Mouse (Mus musculus): ENCODE results near the gene Gm20479. TPM values are rescaled to one million over a fixed set of nuclear protein-coding genes. Genes with fewer than 3 reads are reported as not detected.

Gene Gm20479
- total and polyA plus RNA-seq, 3 experiments = 1.2 to 2.2 (median 1.9) TPM

DNA sequence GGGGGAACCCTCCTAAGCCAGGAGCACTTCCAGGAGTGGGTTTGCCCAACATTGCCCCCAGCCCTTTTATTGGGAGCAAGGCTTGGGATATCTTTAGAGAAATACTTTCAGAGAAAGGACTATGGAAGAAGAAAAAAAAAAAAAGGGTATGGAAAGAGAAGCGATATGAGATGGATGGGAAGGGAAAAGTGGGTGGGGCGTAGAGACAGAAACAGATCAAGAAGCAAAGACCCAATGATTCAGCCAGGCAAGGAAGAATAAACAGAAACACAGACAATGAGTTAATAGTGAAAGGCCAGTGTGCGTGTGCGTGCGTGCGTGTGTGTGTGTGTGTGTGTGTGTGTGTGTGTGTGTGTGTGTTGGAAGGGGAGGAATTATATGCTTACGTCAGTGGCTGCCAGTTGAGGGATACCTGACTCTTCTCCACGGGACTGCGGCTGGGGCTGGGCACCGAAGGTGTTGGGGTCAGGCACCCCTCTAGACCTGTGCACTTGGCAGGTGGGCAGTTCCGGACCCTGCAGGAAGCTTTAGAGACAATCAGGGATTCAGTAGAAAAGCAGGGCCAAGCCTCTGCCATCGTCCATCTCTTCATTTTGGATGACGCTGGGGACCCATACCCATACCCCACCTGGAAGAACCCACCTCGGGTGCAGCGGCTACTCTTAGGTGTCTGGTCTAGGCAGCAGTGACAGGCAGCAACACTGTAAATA is 22.1 kb downstream of the Gm20479 start:
- TF ChIP-seq EP300 (IDR thresholded peaks at IDR 0.05; ENCODE audit: low read length) = no peak
- TF ChIP-seq MEF2A (IDR thresholded peaks at IDR 0.05; ENCODE audit: borderline replicate concordance, low read depth, low read length) = no peak
- no peak for TF ChIP-seq MAX (IDR thresholded peaks at IDR 0.05; ENCODE audit: low read length)
- no peak for TF ChIP-seq CHD2 (IDR thresholded peaks at IDR 0.05; ENCODE audit: low read length)
- no peak for TF ChIP-seq ZKSCAN1 (IDR thresholded peaks at IDR 0.05; ENCODE audit: borderline replicate concordance, low read depth, low read length)
- TF ChIP-seq PAX5 (IDR thresholded peaks at IDR 0.05; ENCODE audit: low read length) = no peak
- no peak for TF ChIP-seq MYC (IDR thresholded peaks at IDR 0.05; ENCODE audit: low read depth, low read length)
- TF ChIP-seq JUND (conservative IDR thresholded peaks at IDR 0.05; ENCODE audit: low read depth, low read length) = no peak
- TF ChIP-seq RAD21 (IDR thresholded peaks at IDR 0.05; ENCODE audit: low read depth, low read length) = no peak
- TF ChIP-seq USF2 (conservative IDR thresholded peaks at IDR 0.05; ENCODE audit: low read depth, low read length) = no peak
- no peak for TF ChIP-seq ELF1 (IDR thresholded peaks at IDR 0.05; ENCODE audit: low read depth, low read length)
- TF ChIP-seq IRF4 (IDR thresholded peaks at IDR 0.05; ENCODE audit: low read depth, low read length) = no peak
- TF ChIP-seq BHLHE40 (IDR thresholded peaks at IDR 0.05; ENCODE audit: low read depth, low read length) = no peak
- TF ChIP-seq CTCF (conservative IDR thresholded peaks at IDR 0.05 in 1 of 2, IDR thresholded peaks at IDR 0.05 in 1 of 2; ENCODE audit: low read depth in 2 of 2, low read length in 2 of 2) = no peak
- no peak for TF ChIP-seq POLR2A (IDR thresholded peaks at IDR 0.05; ENCODE audit: low read depth, low read length)
- dilution Hi-C loops (cut with MboI; ENCODE audit: extremely low pct_ligation_motif_present, extremely low pct_unique_long_range_greater_than_20kb, low sequenced_read_pairs) = no loop called here
- Histone ChIP-seq H3K36me3 (replicated peaks in 1 of 2; ENCODE audit: control insufficient read depth in 1 of 2, insufficient read depth in 1 of 2, low read length in 1 of 2) (no peaks in the 10 kb centered on the region), H3K4me1 (ENCODE audit: control insufficient read depth in 1 of 2, insufficient read depth in 2 of 2) (peaks cover 0 to 37% of the 10 kb centered on the region in 2 experiments; a peak in 2 of 4 replicates), H3K9me3 (replicated peaks; ENCODE audit: low read length) (no peaks in the 10 kb centered on the region), H3K4me2 (ENCODE audit: insufficient read depth, low read depth, poor library complexity, severe bottlenecking) (no peak overlapping the region), H3K79me2 (replicated peaks; ENCODE audit: control insufficient read depth, extremely low read depth, insufficient read depth, poor library complexity, severe bottlenecking) (no peaks in the 10 kb centered on the region), H3K27me3 (replicated peaks) (peaks cover 47% of the 10 kb centered on the region), H3K27ac (ENCODE audit: insufficient read depth, low read depth) (no peak overlapping the region), H3K9ac (ENCODE audit: insufficient read depth, low read depth) (no peak overlapping the region), H3K4me3 (replicated peaks in 1 of 3; ENCODE audit: low read depth in 2 of 3, low read length in 2 of 3, poor library complexity in 1 of 3) (no peak overlapping the region)
- in situ Hi-C loops (cut with MboI; ENCODE audit: low pct_ligation_motif_present, low pct_unique_long_range_greater_than_20kb, low sequenced_read_pairs) = loop anchor here (5.0 to 10.0 kb wide), 2 partner anchors 52 to 190 kb away; partner anchors contain the start of gene Hipk4
- no peak for DNase-seq (ENCODE audit: extremely low read depth)

DNA sequence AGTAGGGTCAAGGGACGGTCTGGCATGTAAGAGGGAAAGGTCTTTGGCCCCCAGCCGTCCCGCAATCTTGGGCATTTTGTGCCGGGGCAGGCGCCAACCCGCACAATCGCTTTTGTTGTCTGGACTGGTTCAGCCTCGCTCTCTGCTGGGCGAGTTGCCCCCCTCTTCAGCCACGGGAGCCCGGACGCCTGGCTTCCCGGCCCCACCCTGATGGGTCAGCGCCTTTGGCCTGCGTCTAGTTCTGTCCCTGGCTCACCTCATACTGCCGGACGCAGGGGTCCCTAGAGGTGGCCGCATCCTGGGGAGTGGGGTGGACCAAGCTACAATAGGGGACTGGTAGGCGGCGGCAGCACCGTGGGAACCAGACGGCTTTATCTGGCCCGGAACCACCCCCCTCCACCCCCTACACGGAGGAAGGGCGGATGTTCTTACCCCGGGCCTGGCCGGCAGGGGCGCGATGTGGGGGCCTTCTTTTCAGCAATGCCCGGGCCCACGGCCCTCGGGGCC is 22.8 kb downstream of the Gm20479 start:
- in situ Hi-C loops (cut with MboI; ENCODE audit: low pct_ligation_motif_present, low pct_unique_long_range_greater_than_20kb, low sequenced_read_pairs) (loop anchor here (10.0 kb wide), 1 partner anchor 190 kb away; the partner anchor contains the start of gene Hipk4), dilution Hi-C loops (cut with MboI; ENCODE audit: extremely low pct_ligation_motif_present, extremely low pct_unique_long_range_greater_than_20kb, low sequenced_read_pairs) (no loop called here)
- H3K36me3 ChIP-seq (replicated peaks in 1 of 2; ENCODE audit: control insufficient read depth in 1 of 2, insufficient read depth in 1 of 2, low read length in 1 of 2) = no peaks in the 10 kb centered on the region
- peaks cover 47% of the 10 kb centered on the region for H3K27me3 ChIP-seq (replicated peaks)
- TF ChIP-seq ZNF384 (IDR thresholded peaks at IDR 0.05; ENCODE audit: low read depth, low read length) = no peak
- no peak for TF ChIP-seq ZC3H11A (IDR thresholded peaks at IDR 0.05; ENCODE audit: low read depth, low read length)
- no peak for TF ChIP-seq TCF12 (IDR thresholded peaks at IDR 0.05; ENCODE audit: low read depth, low read length)
- no peak for TF ChIP-seq SMC3 (IDR thresholded peaks at IDR 0.05; ENCODE audit: low read depth, low read length)
- no peak for TF ChIP-seq PAX5 (IDR thresholded peaks at IDR 0.05; ENCODE audit: low read length)
- TF ChIP-seq MAZ (IDR thresholded peaks at IDR 0.05; ENCODE audit: low read depth, low read length) = no peak
- TF ChIP-seq E2F4 (IDR thresholded peaks at IDR 0.05; ENCODE audit: insufficient replicate concordance, low read depth, low read length) = no peak
- TF ChIP-seq USF2 (conservative IDR thresholded peaks at IDR 0.05; ENCODE audit: low read depth, low read length) = no peak
- TF ChIP-seq MEF2A (IDR thresholded peaks at IDR 0.05; ENCODE audit: borderline replicate concordance, low read depth, low read length) = no peak
- no peak for TF ChIP-seq CTCF (conservative IDR thresholded peaks at IDR 0.05 in 1 of 2, IDR thresholded peaks at IDR 0.05 in 1 of 2; ENCODE audit: low read depth in 2 of 2, low read length in 2 of 2)
- no peak for TF ChIP-seq KAT2A (IDR thresholded peaks at IDR 0.05; ENCODE audit: insufficient replicate concordance, low read length)
- no peak for TF ChIP-seq ZMIZ1 (IDR thresholded peaks at IDR 0.05; ENCODE audit: low read depth, low read length)
- no peak for TF ChIP-seq GABPA (IDR thresholded peaks at IDR 0.05; ENCODE audit: insufficient replicate concordance, low read depth, low read length)
- no peak overlapping the region for H3K9ac ChIP-seq (ENCODE audit: insufficient read depth, low read depth)
- H3K27ac ChIP-seq (ENCODE audit: insufficient read depth, low read depth) = no peak overlapping the region
- no peak overlapping the region for H3K4me3 ChIP-seq (replicated peaks in 1 of 3; ENCODE audit: low read depth in 2 of 3, low read length in 2 of 3, poor library complexity in 1 of 3)
- H3K9me3 ChIP-seq (replicated peaks; ENCODE audit: low read length) = no peaks in the 10 kb centered on the region
- H3K4me1 ChIP-seq (ENCODE audit: control insufficient read depth in 1 of 2, insufficient read depth in 2 of 2) = peaks cover 4 to 44% of the 10 kb centered on the region in 2 experiments
- H3K79me2 ChIP-seq (replicated peaks; ENCODE audit: control insufficient read depth, extremely low read depth, insufficient read depth, poor library complexity, severe bottlenecking) = no peaks in the 10 kb centered on the region
- H3K4me2 ChIP-seq (ENCODE audit: insufficient read depth, low read depth, poor library complexity, severe bottlenecking) = no peak overlapping the region
- DNase-seq (ENCODE audit: extremely low read depth) = no peak
